Mouse (Mus musculus) heart, postnatal 0 days (tissue): Measurements from ENCODE around the gene Myo5c.

Experiments
- CTCF ChIP-seq: IDR thresholded peaks from 2 replicates; pipeline ENCODE4 v1.5.1; 2016; ENCODE audit warnings: antibody characterized with exemption, control low read depth, low read depth
- EP300 ChIP-seq: IDR thresholded peaks from 2 replicates; pipeline ENCODE4 v1.6.1; 2016; ENCODE audit warnings: antibody characterized with exemption, low read depth

- no peak for TF ChIP-seq CTCF
- TF ChIP-seq EP300, result no peak
These were observed at the start of gene Myo5c for GRCm38 (mm10) chr9:75231841-75232746.
